Mouse (Mus musculus): ENCODE data around the gene Dnm3.

DNA sequence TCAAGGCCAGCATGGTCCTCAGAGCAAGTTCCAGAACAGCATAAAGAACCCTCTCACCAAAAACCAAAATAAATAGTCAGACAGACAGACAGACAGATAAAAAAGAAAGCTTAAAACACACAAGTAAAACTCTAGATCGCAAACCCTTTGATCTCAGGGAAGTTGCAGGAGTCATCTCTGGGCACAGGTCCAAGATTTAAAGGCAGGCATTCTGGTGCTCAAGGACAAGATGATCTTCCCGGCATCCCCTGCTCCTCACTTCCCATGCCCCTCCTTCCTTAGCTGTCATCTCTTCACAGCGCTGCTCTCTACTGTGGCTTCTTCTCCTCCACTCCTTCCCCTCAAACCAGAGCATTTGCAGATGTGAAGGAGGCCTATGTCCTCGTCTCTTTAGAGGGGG lies 108.1 kb downstream of the Dnm3 start:
- TF ChIP-seq CTCF (IDR thresholded peaks at IDR 0.05; ENCODE audit: insufficient read depth, low read length) (no peak), POLR2A (IDR thresholded peaks at IDR 0.05; ENCODE audit: borderline replicate concordance, extremely low read depth, low read depth, low read length) (no peak)

Measured in lung, adult 2 months (tissue).